Mouse (Mus musculus): ENCODE data around the gene Hjurp.

The Hjurp gene

GRCm38 (mm10) chr1:88261706-88262105, 15.7 kb downstream of the Hjurp start:
- no peak for DNase-seq (ENCODE audit: low spot score in 2 of 2)

GRCm38 (mm10) chr1:88260604-88261377, 16.6 kb downstream of the Hjurp start:
- DNase-seq (ENCODE audit: low spot score in 2 of 2), result no peak

- no peak for DNase-seq (ENCODE audit: low spot score in 2 of 2)
These were observed 17.3 kb downstream of the Hjurp start for GRCm38 (mm10) chr1:88260114-88260513.

- no peak for DNase-seq (ENCODE audit: low spot score in 2 of 2)
These were observed 17.8 kb downstream of the Hjurp start for GRCm38 (mm10) chr1:88259643-88260024.

- no peak for DNase-seq (ENCODE audit: low spot score in 2 of 2)
These were observed 18.4 kb downstream of the Hjurp start for GRCm38 (mm10) chr1:88258881-88259642.

GRCm38 (mm10) chr1:88258361-88258760, 19.1 kb downstream of the Hjurp start:
- no peak for DNase-seq (ENCODE audit: low spot score in 2 of 2)

GRCm38 (mm10) chr1:88257681-88258080, 19.8 kb downstream of the Hjurp start:
- DNase-seq (ENCODE audit: low spot score in 2 of 2), result no peak

GRCm38 (mm10) chr1:88256886-88257663, 20.4 kb downstream of the Hjurp start:
- DNase-seq (ENCODE audit: low spot score in 2 of 2), result no peak

- DNase-seq (ENCODE audit: low spot score in 2 of 2), result no peak
These were observed 21.3 kb downstream of the Hjurp start for GRCm38 (mm10) chr1:88255989-88256754.

- no peak for DNase-seq (ENCODE audit: low spot score in 2 of 2)
These were observed 22.0 kb downstream of the Hjurp start for GRCm38 (mm10) chr1:88255466-88255857.

- no peak for DNase-seq (ENCODE audit: low spot score in 2 of 2)
These were observed 22.5 kb downstream of the Hjurp start for GRCm38 (mm10) chr1:88254793-88255465.

- no peak for DNase-seq (ENCODE audit: low spot score in 2 of 2)
These were observed 23.9 kb downstream of the Hjurp start for GRCm38 (mm10) chr1:88253540-88253939.

GRCm38 (mm10) chr1:88253106-88253505, 24.3 kb downstream of the Hjurp start:
- DNase-seq (ENCODE audit: low spot score in 2 of 2), result no peak

- DNase-seq (ENCODE audit: low spot score in 2 of 2), result no peak
These were observed 27.4 kb downstream of the Hjurp start for GRCm38 (mm10) chr1:88250023-88250422.

GRCm38 (mm10) chr1:88249596-88249995, 27.8 kb downstream of the Hjurp start:
- DNase-seq (ENCODE audit: low spot score in 2 of 2), result no peak

GRCm38 (mm10) chr1:88248658-88249057, 28.8 kb downstream of the Hjurp start:
- no peak for DNase-seq (ENCODE audit: low spot score in 2 of 2)

GRCm38 (mm10) chr1:88247660-88248059, 29.8 kb downstream of the Hjurp start:
- DNase-seq (ENCODE audit: low spot score in 2 of 2), result no peak

- no peak for DNase-seq (ENCODE audit: low spot score in 2 of 2)
These were observed 31.0 kb downstream of the Hjurp start for GRCm38 (mm10) chr1:88246386-88246785.

GRCm38 (mm10) chr1:88245881-88246280, 31.6 kb downstream of the Hjurp start:
- no peak for DNase-seq (ENCODE audit: low spot score in 2 of 2)

- no peak for DNase-seq (ENCODE audit: low spot score in 2 of 2)
These were observed 33.6 kb downstream of the Hjurp start for GRCm38 (mm10) chr1:88243861-88244260.

- no peak for DNase-seq (ENCODE audit: low spot score in 2 of 2)
These were observed 36.9 kb downstream of the Hjurp start for GRCm38 (mm10) chr1:88240579-88240978.

All from frontal cortex, postnatal 14 days (tissue).